Mouse (Mus musculus): Measurements from ENCODE around the gene Ang. TPM values are rescaled to one million over a fixed set of nuclear protein-coding genes. Genes with fewer than 3 reads are reported as not detected.

The Ang gene
- polyA plus RNA-seq, 1 experiment from 2014 or later: 51.6 TPM

- Histone ChIP-seq H3K9ac (no peak overlapping the region), H3K27me3 (replicated peaks) (no peaks in the 10 kb centered on the region), H3K36me3 (no peaks in the 10 kb centered on the region), H3K4me1 (replicated peaks) (no peaks in the 10 kb centered on the region), H3K27ac (no peak overlapping the region), H3K4me3 (replicated peaks) (no peak overlapping the region), H3K9me3 (no peaks in the 10 kb centered on the region), H3K4me2 (replicated peaks) (no peak overlapping the region)
- 58% methylated on average over 2 of the region's 2 CpGs for whole genome bisulfite sequencing
- ATAC-seq: peak; percentile 36; the same call in 1 of the 2 replicates
Observed at GRCm38 (mm10) chr14:51140342-51140741, 49.4 kb downstream of the Ang start.

- ATAC-seq: no peak
- WGBS: 86% methylated on average over 4 of the region's 4 CpGs
- H3K27me3 ChIP-seq (replicated peaks): no peaks in the 10 kb centered on the region
Observed at GRCm38 (mm10) chr14:51142119-51142518, 51.2 kb downstream of the Ang start.

GRCm38 (mm10) chr14:51142568-51142967 lies 51.6 kb downstream of the Ang start:
- Histone ChIP-seq H3K9me3 (no peaks in the 10 kb centered on the region), H3K27ac (no peak overlapping the region), H3K4me2 (replicated peaks) (no peak overlapping the region), H3K9ac (no peak overlapping the region), H3K36me3 (no peaks in the 10 kb centered on the region), H3K4me3 (replicated peaks) (no peak overlapping the region), H3K4me1 (replicated peaks) (no peaks in the 10 kb centered on the region), H3K27me3 (replicated peaks) (no peaks in the 10 kb centered on the region)
- WGBS: 80% methylated on average over 3 of the region's 3 CpGs
- ATAC-seq: no peak

More at GRCm38 (mm10) chr14:51142119-51142518, 51.2 kb downstream of the Ang start:
- H3K9ac ChIP-seq: no peak overlapping the region
- no peaks in the 10 kb centered on the region for H3K36me3 ChIP-seq
- no peaks in the 10 kb centered on the region for H3K4me1 ChIP-seq (replicated peaks)
- H3K9me3 ChIP-seq: no peaks in the 10 kb centered on the region
- no peak overlapping the region for H3K4me2 ChIP-seq (replicated peaks)
- H3K4me3 ChIP-seq (replicated peaks): no peak overlapping the region
- no peak overlapping the region for H3K27ac ChIP-seq

- 51% methylated on average over 4 of the region's 4 CpGs for WGBS
- Histone ChIP-seq H3K9ac (no peak overlapping the region), H3K4me3 (replicated peaks) (no peak overlapping the region), H3K27ac (no peak overlapping the region), H3K36me3 (no peaks in the 10 kb centered on the region), H3K4me2 (replicated peaks) (no peak overlapping the region), H3K9me3 (no peaks in the 10 kb centered on the region), H3K4me1 (replicated peaks) (no peaks in the 10 kb centered on the region; the same call in 1 of the 2 replicates), H3K27me3 (replicated peaks) (no peaks in the 10 kb centered on the region)
- no peak for ATAC-seq
Observed at GRCm38 (mm10) chr14:51143287-51143686, 52.3 kb downstream of the Ang start.

GRCm38 (mm10) chr14:51143937-51144336 lies 53.0 kb downstream of the Ang start:
- Histone ChIP-seq H3K4me3 (replicated peaks) (no peak overlapping the region), H3K9ac (no peak overlapping the region), H3K4me1 (replicated peaks) (no peaks in the 10 kb centered on the region; the same call in 1 of the 2 replicates), H3K27ac (no peak overlapping the region), H3K27me3 (replicated peaks) (no peaks in the 10 kb centered on the region), H3K4me2 (replicated peaks) (no peak overlapping the region), H3K36me3 (no peaks in the 10 kb centered on the region), H3K9me3 (no peaks in the 10 kb centered on the region)
- 69% methylated on average over 2 of the region's 2 CpGs for WGBS
- ATAC-seq: no peak

GRCm38 (mm10) chr14:51144451-51144850 lies 53.5 kb downstream of the Ang start:
- ATAC-seq: no peak
- H3K4me2 ChIP-seq (replicated peaks): no peak overlapping the region
- 91% methylated on average over 4 of the region's 4 CpGs for WGBS
- H3K27ac ChIP-seq: no peak overlapping the region
- no peaks in the 10 kb centered on the region; the same call in 1 of the 2 replicates for H3K4me1 ChIP-seq (replicated peaks)
- H3K9ac ChIP-seq: no peak overlapping the region
- no peaks in the 10 kb centered on the region for H3K9me3 ChIP-seq
- no peaks in the 10 kb centered on the region for H3K36me3 ChIP-seq
- H3K4me3 ChIP-seq (replicated peaks): no peak overlapping the region
- H3K27me3 ChIP-seq (replicated peaks): no peaks in the 10 kb centered on the region

- no peak overlapping the region for H3K9ac ChIP-seq
- no peaks in the 10 kb centered on the region for H3K27me3 ChIP-seq (replicated peaks)
- ATAC-seq: no peak
- no peak overlapping the region for H3K4me3 ChIP-seq (replicated peaks)
- H3K4me2 ChIP-seq (replicated peaks): no peak overlapping the region
- H3K27ac ChIP-seq: no peak overlapping the region
- no peaks in the 10 kb centered on the region; the same call in 1 of the 2 replicates for H3K4me1 ChIP-seq (replicated peaks)
- H3K9me3 ChIP-seq: no peaks in the 10 kb centered on the region
- H3K36me3 ChIP-seq: no peaks in the 10 kb centered on the region
- WGBS: 76% methylated on average over 6 of the region's 6 CpGs
Observed at GRCm38 (mm10) chr14:51145521-51145920, 54.6 kb downstream of the Ang start.

- H3K4me2 ChIP-seq (replicated peaks): no peak within 1 kb of the TSS
- H3K4me1 ChIP-seq (replicated peaks): no peaks in the 10 kb centered on the region; the same call in 1 of the 2 replicates
- no peak within 1 kb of the TSS for H3K9ac ChIP-seq
- H3K4me3 ChIP-seq (replicated peaks): no peak within 1 kb of the TSS
- WGBS: 63% methylated on average over 2 of the region's 2 CpGs
- 0 out of 2 replicates have a peak within 1 kb of the TSS, but pooled peaks have one; percentile 40 for H3K27ac ChIP-seq
- no peaks in the 10 kb centered on the region for H3K36me3 ChIP-seq
- H3K27me3 ChIP-seq (replicated peaks): no peaks in the 10 kb centered on the region
- no peak for ATAC-seq
- no peaks in the 10 kb centered on the region for H3K9me3 ChIP-seq
Observed at GRCm38 (mm10) chr14:51146685-51147084, 55.7 kb downstream of the Ang start, which contains the start of gene Rnase1. Gene Rnase1 (minus strand): TSS chr14:51146785.

- 0 out of 2 replicates have a peak overlapping the region, but pooled peaks have one; percentile 40 for H3K27ac ChIP-seq
- ATAC-seq: no peak
- no peaks in the 10 kb centered on the region for H3K9me3 ChIP-seq
Observed at GRCm38 (mm10) chr14:51148006-51148405, 57.1 kb downstream of the Ang start.

GRCm38 (mm10) chr14:51149164-51149563 lies 58.2 kb downstream of the Ang start:
- ATAC-seq: peak; percentile 93
- Histone ChIP-seq H3K9ac (no peak overlapping the region), H3K36me3 (no peaks in the 10 kb centered on the region), H3K4me1 (replicated peaks) (no peaks in the 10 kb centered on the region; the same call in 1 of the 2 replicates), H3K27ac (peak overlapping the region; percentile 18; the same call in 1 of the 2 replicates), H3K4me2 (replicated peaks) (no peak overlapping the region), H3K9me3 (no peaks in the 10 kb centered on the region), H3K4me3 (replicated peaks) (no peak overlapping the region), H3K27me3 (replicated peaks) (no peaks in the 10 kb centered on the region)
- 25% methylated on average over 5 of the region's 5 CpGs for WGBS

More at GRCm38 (mm10) chr14:51148006-51148405, 57.1 kb downstream of the Ang start:
- no peaks in the 10 kb centered on the region; the same call in 1 of the 2 replicates for H3K4me1 ChIP-seq (replicated peaks)
- H3K4me3 ChIP-seq (replicated peaks): no peak overlapping the region
- H3K27me3 ChIP-seq (replicated peaks): no peaks in the 10 kb centered on the region
- 58% methylated on average over 3 of the region's 3 CpGs for WGBS
- H3K9ac ChIP-seq: no peak overlapping the region
- no peak overlapping the region for H3K4me2 ChIP-seq (replicated peaks)
- H3K36me3 ChIP-seq: no peaks in the 10 kb centered on the region

- no peak overlapping the region for H3K27ac ChIP-seq
- H3K27me3 ChIP-seq (replicated peaks): no peaks in the 10 kb centered on the region
- H3K4me3 ChIP-seq (replicated peaks): no peak overlapping the region
- H3K4me2 ChIP-seq (replicated peaks): no peak overlapping the region
- H3K36me3 ChIP-seq: no peaks in the 10 kb centered on the region
- H3K9ac ChIP-seq: no peak overlapping the region
- WGBS: 89% methylated on average over 3 of the region's 3 CpGs
- no peaks in the 10 kb centered on the region; the same call in 1 of the 2 replicates for H3K4me1 ChIP-seq (replicated peaks)
- H3K9me3 ChIP-seq: no peaks in the 10 kb centered on the region
- no peak for ATAC-seq
Observed at GRCm38 (mm10) chr14:51150206-51150831, 59.4 kb downstream of the Ang start.

Data from intestine, embryonic 15.5 days (tissue).